Mouse (Mus musculus) retina, embryonic 14.5 days (tissue): ENCODE results near the gene Rhbdd1.

Source experiments
- DNase-seq: peaks from one replicate; pipeline ENCODE4 v3.0.0-alpha.2; 2015; ENCODE audit warnings: low spot score

The Rhbdd1 gene

GRCm38 (mm10) chr1:82491954-82492353, 175.7 kb downstream of the Rhbdd1 start:
- DNase-seq = no peak
